Mouse (Mus musculus) lung, adult 2 months (tissue): ENCODE results near the gene Nav1.

Experiments
- CTCF ChIP-seq: fragments of 200-500 bp; IDR thresholded peaks from 2 replicates; pipeline ENCODE4 v1.5.1; 2011; ENCODE audit warnings: mild to moderate bottlenecking, low read length, control low read depth; ENCODE audit not compliant: insufficient read depth
- POLR2A ChIP-seq: fragments of 200-500 bp; IDR thresholded peaks from 2 replicates; pipeline ENCODE4 v1.6.1; 2011; ENCODE audit warnings: low read depth, mild to moderate bottlenecking, control low read depth, low read length, borderline replicate concordance; ENCODE audit errors: extremely low read depth

- TF ChIP-seq CTCF (no peak), POLR2A (no peak)
Observed at GRCm38 (mm10) chr1:135532383-135532782, 74.7 kb downstream of the Nav1 start.
